19 mouse cellular contexts compared by ENCODE assay signal in the genomic region with DNA sequence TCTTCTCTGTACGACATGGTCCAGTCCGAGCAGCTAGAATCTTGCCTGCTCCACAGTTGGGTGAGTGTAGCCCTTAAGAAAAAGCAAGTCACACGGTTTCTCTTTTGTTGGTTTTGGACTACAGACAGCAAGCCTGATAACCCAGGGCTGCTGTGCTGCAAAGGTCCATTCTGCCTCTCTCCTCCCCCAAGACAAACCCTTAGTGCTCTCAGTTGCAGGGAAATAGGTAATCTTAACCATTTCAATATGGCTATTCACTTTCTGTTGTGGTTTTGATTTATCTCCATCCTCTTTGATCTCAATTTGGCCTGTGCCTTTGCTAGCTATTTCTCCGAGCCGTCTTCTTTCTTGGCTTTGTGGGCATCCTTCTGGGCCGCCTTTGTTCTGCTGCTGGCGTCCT. TPM values are rescaled to one million over a fixed set of nuclear protein-coding genes. Genes with fewer than 3 reads are reported as not detected.
DNase-seq lines count a peak whose midpoint lies in the region; ATAC-seq and TF ChIP-seq lines count a peak whose summit lies in the region.
"Had no signal": no experiment of that assay in that cellular context is flagged by ENCODE, and none has a peak within 500 bp of the region (broad histone marks: within the 10 kb centered on the region; RNA-seq: fewer than 3 reads in every experiment).

No protein-coding gene starts in this region.

- no peaks in the 10 kb centered on the region for H3K4me1 ChIP-seq in kidney, embryonic 14.5 days (ENCODE audit: control insufficient read depth, insufficient read depth, low read length)
- H3K4me1 ChIP-seq in midbrain, embryonic 10.5 days, result peaks cover 37% of the 10 kb centered on the region
- no peaks in the 10 kb centered on the region for H3K4me1 ChIP-seq in midbrain, postnatal 0 days (ENCODE audit: insufficient read depth, low read length)

- H3K9ac ChIP-seq in kidney, embryonic 14.5 days (ENCODE audit: low read depth, low read length), result no peak overlapping the region
- no peak overlapping the region for H3K9ac ChIP-seq in midbrain, postnatal 0 days (replicated peaks; ENCODE audit: low read length, poor library complexity, severe bottlenecking)
- H3K9ac ChIP-seq: forebrain, embryonic 13.5 days; intestine, embryonic 15.5 days; stomach, embryonic 15.5 days had no signal

- no peaks in the 10 kb centered on the region for H3K9me3 ChIP-seq in kidney, embryonic 14.5 days (ENCODE audit: control insufficient read depth, low read length)
- no peaks in the 10 kb centered on the region for H3K9me3 ChIP-seq in midbrain, embryonic 10.5 days (replicated peaks)
- no peaks in the 10 kb centered on the region for H3K9me3 ChIP-seq in midbrain, postnatal 0 days (ENCODE audit: low read length)
- H3K9me3 ChIP-seq: forebrain, embryonic 13.5 days; intestine, embryonic 15.5 days; stomach, embryonic 15.5 days had no signal

- no peaks in the 10 kb centered on the region for H3K27me3 ChIP-seq in kidney, embryonic 14.5 days (ENCODE audit: control insufficient read depth, insufficient read depth, low read length)
- no peaks in the 10 kb centered on the region for H3K27me3 ChIP-seq in midbrain, embryonic 10.5 days (ENCODE audit: low read depth, poor library complexity, severe bottlenecking)
- no peaks in the 10 kb centered on the region for H3K27me3 ChIP-seq in midbrain, postnatal 0 days (ENCODE audit: insufficient read depth, low read length)
- H3K27me3 ChIP-seq: CH12.LX; forebrain, embryonic 13.5 days; intestine, embryonic 15.5 days; stomach, embryonic 15.5 days had no signal

- peak; percentile 18 for DNase-seq in embryo, embryonic 11 days
- DNase-seq in embryo, embryonic 9.5 days (ENCODE audit: extremely low spot score), result no peak
- DNase-seq in kidney, adult 9 months, result peak; percentile 8
- peak; percentile 14 for DNase-seq in midbrain, embryonic 10.5 days (ENCODE audit: low spot score)
- no peak for DNase-seq in midbrain, postnatal 0 days (ENCODE audit: low spot score)
- no peak for DNase-seq in gastrocnemius, adult 8-10 months (ENCODE audit: low spot score in 2 of 2)
- no peak for DNase-seq in urinary bladder, postnatal 25 days (ENCODE audit: low spot score)
- DNase-seq: adrenal gland, postnatal 14 days; cerebellum, adult 9-11 months; right cerebral cortex, adult 18-20 months; spleen, adult 18-20 months had no signal

- H3K36me3 ChIP-seq in kidney, embryonic 14.5 days (ENCODE audit: control insufficient read depth, insufficient read depth, low read length), result no peaks in the 10 kb centered on the region
- H3K36me3 ChIP-seq in midbrain, embryonic 10.5 days, result no peaks in the 10 kb centered on the region
- no peaks in the 10 kb centered on the region for H3K36me3 ChIP-seq in midbrain, postnatal 0 days (ENCODE audit: insufficient read depth, low read length)
- H3K36me3 ChIP-seq: intestine, embryonic 15.5 days; stomach, embryonic 15.5 days had no signal

- WGBS in kidney, embryonic 14.5 days, result 57% methylated on average over 7 of the region's 7 CpGs
- WGBS in midbrain, embryonic 10.5 days, result 27% methylated on average over 7 of the region's 7 CpGs
- WGBS in midbrain, postnatal 0 days, result 37% methylated on average over 7 of the region's 7 CpGs

- H3K4me2 ChIP-seq in kidney, embryonic 14.5 days (replicated peaks; ENCODE audit: low read depth, low read length), result no peak overlapping the region
- no peak overlapping the region for H3K4me2 ChIP-seq in midbrain, postnatal 0 days (ENCODE audit: low read depth, low read length, poor library complexity, severe bottlenecking)
- H3K4me2 ChIP-seq: forebrain, embryonic 13.5 days; intestine, embryonic 15.5 days; midbrain, embryonic 11.5 days; stomach, embryonic 15.5 days had no signal

- no peak overlapping the region for H3K4me3 ChIP-seq in kidney, embryonic 14.5 days (ENCODE audit: low read length)
- H3K4me3 ChIP-seq in midbrain, embryonic 10.5 days, result no peak overlapping the region
- no peak overlapping the region for H3K4me3 ChIP-seq in midbrain, postnatal 0 days (ENCODE audit: low read depth, low read length)
- H3K4me3 ChIP-seq: forebrain, embryonic 13.5 days; intestine, embryonic 15.5 days; left cerebral cortex, adult 2 months; myocyte; stomach, embryonic 15.5 days had no signal

- H3K27ac ChIP-seq in kidney, embryonic 14.5 days (ENCODE audit: low read depth, low read length), result no peak overlapping the region
- peak overlapping the region; percentile 68 for H3K27ac ChIP-seq in midbrain, embryonic 10.5 days (replicated peaks)
- H3K27ac ChIP-seq in midbrain, postnatal 0 days (ENCODE audit: low read depth, low read length), result no peak overlapping the region
- H3K27ac ChIP-seq: forebrain, embryonic 13.5 days; intestine, embryonic 15.5 days; left cerebral cortex, adult 2 months; stomach, embryonic 15.5 days had no signal

- no peak for ATAC-seq in kidney, embryonic 14.5 days (ENCODE audit: low FRiP score, low TSS enrichment)
- no peak for ATAC-seq in midbrain, postnatal 0 days (ENCODE audit: low FRiP score)
- ATAC-seq: forebrain, embryonic 13.5 days; intestine, embryonic 15.5 days had no signal

- TF ChIP-seq CTCF in midbrain, postnatal 0 days (IDR thresholded peaks at IDR 0.05), result no peak

RNA-seq across cellular contexts. Expression of a gene that starts 42.4 kb away (rescaled TPM):
- polyA plus RNA-seq in kidney, embryonic 14.5 days (2014; fragmentation: Nextera tagmentation; extraction: Ambion mirVana), result 22.7 and 30.6 TPM in 2 replicates
- polyA plus RNA-seq in midbrain, embryonic 10.5 days (2016; fragmentation: Nextera tagmentation; extraction: Ambion mirVana), result 20.2 and 24.2 TPM in 2 replicates
- 34.7 and 36.3 TPM in 2 replicates for total RNA-seq in midbrain, postnatal 0 days (2014; rRNA removed)
- polyA plus RNA-seq in midbrain, postnatal 0 days (2015; fragmentation: Nextera tagmentation; extraction: Ambion mirVana), result 28.4 and 32.7 TPM in 2 replicates
- 10 to 100 TPM; 37.4 to 39.3 (median 38.9) TPM for total RNA-seq in gastrocnemius, adult 8-10 months (2022)

Comparison
In these comparisons a context has a peak if more than half of its experiments do, and no peak if none do; other contexts are left out.
1. DNase-seq: peak in embryo, embryonic 11 days (single experiment), kidney, adult 9 months (single experiment) and midbrain, embryonic 10.5 days (single experiment); none in embryo, embryonic 9.5 days (single experiment), midbrain, postnatal 0 days (single experiment), gastrocnemius, adult 8-10 months (0 of 2) and urinary bladder, postnatal 25 days (single experiment).